Mouse (Mus musculus) embryonic facial prominence, embryonic 10.5 days (tissue): ENCODE data around the gene Topors. TPM values are rescaled to one million over a fixed set of nuclear protein-coding genes. Genes with fewer than 3 reads are reported as not detected.

Experiments used
- DNase-seq: peaks from one replicate; pipeline ENCODE4 v3.0.0-alpha.2; 2017; ENCODE audit warnings: low spot score
- H3K27ac ChIP-seq: fragments of 300-500 bp; sonication (generic); replicated peaks from 2 replicates; pipeline ENCODE4 v1.5.1; 2016; ENCODE audit warnings: mild to moderate bottlenecking
- H3K27me3 ChIP-seq: fragments of 300-500 bp; sonication (generic); replicated peaks from 2 replicates; pipeline ENCODE4 v1.6.1; 2016; ENCODE audit warnings: low read depth, mild to moderate bottlenecking; ENCODE audit not compliant: poor library complexity, severe bottlenecking
- H3K36me3 ChIP-seq: fragments of 300-500 bp; sonication (generic); replicated peaks from 2 replicates; pipeline ENCODE4 v1.6.1; 2016; ENCODE audit warnings: mild to moderate bottlenecking, moderate library complexity
- H3K4me1 ChIP-seq: fragments of 300-500 bp; sonication (generic); 2 replicates; pipeline ENCODE4 v1.6.1; 2016
- H3K4me3 ChIP-seq: fragments of 300-500 bp; sonication (generic); 2 replicates; pipeline ENCODE4 v1.5.1; 2016; ENCODE audit warnings: mild to moderate bottlenecking, moderate library complexity
- H3K9me3 ChIP-seq: fragments of 300-500 bp; sonication (generic); 2 replicates; pipeline ENCODE4 v1.6.1; 2016; ENCODE audit warnings: mild to moderate bottlenecking
- WGBS: fragments of 180-500 bp; shearing (Covaris S2); methylation state at CpG from one replicate; pipeline ENCODE4 v1.1.7; 2016; 5-methylcytosine and 5-hydroxymethylcytosine counted together
- polyA plus RNA-seq: library from polyadenylated mRNA; unstranded; fragments of >200 nt; fragmentation: Nextera tagmentation; extraction: Ambion mirVana; gene quantifications from 2 replicates; pipeline ENCODE4 v1.2.1, GENCODE M21; 2016

The Topors gene
- polyA plus RNA-seq, 1 experiment from 2014 or later, result 52.9 TPM

DNA sequence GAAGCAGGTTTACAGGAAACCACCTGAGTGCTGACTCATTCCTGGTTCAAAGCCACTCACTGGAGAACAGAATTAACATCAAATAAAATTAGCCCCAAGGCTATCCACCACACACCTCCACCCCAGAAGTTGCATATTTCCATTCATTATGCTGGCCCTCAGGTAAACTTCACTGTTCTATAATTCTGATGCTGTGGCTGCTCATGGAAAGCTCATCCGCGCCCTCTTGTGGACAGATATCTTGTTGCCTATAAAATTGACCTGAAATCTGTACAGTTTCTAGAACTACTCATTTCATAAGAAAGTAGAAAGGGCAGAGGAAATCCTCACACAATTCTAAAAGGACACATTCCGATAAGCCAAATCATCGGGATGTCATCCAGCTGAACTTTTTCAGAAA is 15.9 kb upstream of the Topors start:
- Histone ChIP-seq H3K9me3 (peaks cover 1% of the 10 kb centered on the region; the same call in 1 of the 2 replicates), H3K27me3 (no peaks in the 10 kb centered on the region), H3K27ac (no peak overlapping the region), H3K4me1 (no peaks in the 10 kb centered on the region), H3K36me3 (no peaks in the 10 kb centered on the region), H3K4me3 (no peak overlapping the region)
- WGBS, result 22% methylated on average over 4 of the region's 4 CpGs
- peak; percentile 60 for DNase-seq

DNA sequence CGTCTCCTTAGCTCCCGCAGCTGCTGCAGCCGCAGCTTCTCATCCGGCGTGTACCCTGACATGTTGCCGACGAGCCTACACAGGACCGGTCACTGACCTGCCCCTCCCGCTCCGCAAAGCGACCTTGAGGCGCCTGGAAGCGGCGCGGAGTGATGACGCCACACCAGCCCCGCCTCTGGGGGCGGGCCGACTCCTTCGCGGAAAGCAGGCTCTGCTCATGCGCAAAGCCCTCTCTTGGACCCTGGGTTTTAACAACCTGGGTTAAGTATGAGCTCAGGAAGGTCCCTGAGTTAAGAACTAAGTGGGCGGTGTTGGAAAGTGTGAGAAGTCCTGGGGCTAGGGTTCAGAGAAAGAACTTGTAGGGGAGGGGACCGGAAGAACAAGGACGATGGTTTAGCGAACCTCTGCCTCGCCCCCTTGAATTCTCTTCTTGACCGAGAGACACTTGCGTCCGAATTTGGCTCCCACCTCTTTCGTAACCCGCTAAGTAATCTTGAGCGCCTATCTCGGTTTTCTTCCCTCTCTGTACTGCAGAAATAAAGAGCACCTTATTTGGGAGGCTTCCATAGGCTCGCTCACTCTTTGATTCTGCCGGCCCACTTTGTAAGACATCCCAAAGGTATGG is 9.7 kb upstream of the Topors start, which contains the start of gene Ndufb6:
TSS of gene Ndufb6 (minus strand) at position 146 of the 625 bp plus-strand sequence.
- H3K27ac ChIP-seq, result peak within 1 kb of the TSS; percentile 86
- DNase-seq, result peak; percentile 98
- H3K27me3 ChIP-seq, result no peaks in the 10 kb centered on the region
- peak within 1 kb of the TSS; percentile 96 for H3K4me3 ChIP-seq
- H3K9me3 ChIP-seq, result no peaks in the 10 kb centered on the region
- peaks cover 22% of the 10 kb centered on the region for H3K36me3 ChIP-seq
- WGBS, result under 1% methylated on average over 36 of the region's 36 CpGs
- peaks cover 15% of the 10 kb centered on the region for H3K4me1 ChIP-seq

DNA sequence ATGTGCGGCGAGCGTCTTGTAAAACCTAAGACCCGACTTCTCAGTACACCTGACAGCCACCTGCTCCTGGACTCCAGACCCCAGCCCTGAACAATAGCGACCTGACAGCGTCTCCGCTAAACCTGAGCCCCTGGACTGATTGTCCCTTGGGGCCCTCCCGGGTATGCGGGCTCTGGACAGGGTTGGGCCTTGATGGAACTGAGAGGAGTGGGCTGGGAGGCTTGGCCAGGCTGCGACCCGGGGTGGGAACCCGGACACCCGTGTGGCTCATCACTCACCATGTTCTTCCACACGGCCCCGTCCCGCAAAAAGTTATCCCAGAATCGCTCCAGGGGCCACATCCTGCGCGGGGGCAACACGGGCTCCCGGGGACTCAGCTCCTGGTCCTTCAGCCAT is 9.2 kb upstream of the Topors start:
- Histone ChIP-seq H3K27me3 (no peaks in the 10 kb centered on the region), H3K36me3 (peaks cover 24% of the 10 kb centered on the region), H3K4me3 (peak overlapping the region; percentile 96), H3K4me1 (peaks cover 15% of the 10 kb centered on the region), H3K9me3 (no peaks in the 10 kb centered on the region), H3K27ac (peak overlapping the region; percentile 86)
- under 1% methylated on average over 21 of the region's 21 CpGs for WGBS
- DNase-seq, result no peak

DNA sequence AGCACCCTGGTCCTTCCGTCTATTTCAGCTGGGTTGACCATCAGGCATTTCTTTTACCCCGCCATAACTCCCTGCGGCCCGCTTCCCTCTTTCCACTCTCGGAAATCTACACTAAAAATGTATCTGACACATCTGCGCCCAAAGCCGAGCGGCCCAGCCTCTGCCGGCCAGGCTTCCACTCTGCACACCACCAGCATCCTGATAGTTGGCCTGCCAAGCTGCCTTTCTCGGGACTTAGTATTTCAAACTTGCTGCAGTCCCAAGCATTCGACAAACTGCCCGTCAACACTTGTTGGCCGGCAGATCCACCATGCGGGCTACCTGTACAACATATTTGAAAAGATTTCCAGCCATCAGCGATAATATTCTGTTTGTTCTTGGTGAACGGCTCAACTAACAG is 815 bp downstream of the Topors start:
- no peak for DNase-seq
- H3K9me3 ChIP-seq, result no peaks in the 10 kb centered on the region
- peaks cover 20% of the 10 kb centered on the region for H3K4me1 ChIP-seq
- under 1% methylated on average over 16 of the region's 16 CpGs for WGBS
- H3K4me3 ChIP-seq, result peak overlapping the region; percentile 69
- peaks cover 63% of the 10 kb centered on the region for H3K36me3 ChIP-seq
- H3K27me3 ChIP-seq, result no peaks in the 10 kb centered on the region
- peak overlapping the region; percentile 97 for H3K27ac ChIP-seq

DNA sequence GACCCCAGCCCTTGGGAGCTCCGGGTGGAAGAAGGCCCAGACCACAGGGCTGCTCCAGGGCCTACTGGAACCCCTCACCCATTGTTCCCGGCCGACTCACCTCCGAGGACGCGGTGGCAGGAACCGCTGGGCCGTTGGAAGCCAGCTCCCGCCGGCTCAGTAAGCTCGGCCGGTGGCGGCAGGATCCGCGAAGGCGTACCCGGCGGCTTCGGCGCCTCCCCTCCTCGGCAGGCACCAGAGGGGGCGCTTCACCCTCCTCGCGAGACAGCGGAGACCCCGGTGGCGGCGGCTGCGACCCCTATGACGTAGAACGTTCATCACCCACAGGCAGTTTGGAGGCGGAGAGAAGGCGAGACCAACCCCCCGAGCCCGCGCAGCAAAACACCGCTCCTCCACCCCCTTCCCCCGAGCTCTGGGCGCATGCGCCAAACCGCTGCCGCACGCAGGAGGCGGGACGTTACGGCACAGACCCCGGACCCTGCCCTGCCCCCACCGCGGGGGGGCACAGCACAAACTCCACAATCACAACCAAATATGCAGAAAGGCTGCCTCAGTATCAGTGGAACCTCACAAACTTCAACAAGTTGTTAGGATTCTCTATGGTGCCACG is 1.3 kb downstream of the Topors start:
- H3K36me3 ChIP-seq, result peaks cover 62% of the 10 kb centered on the region
- DNase-seq, result peak; percentile 98
- no peaks in the 10 kb centered on the region for H3K27me3 ChIP-seq
- under 1% methylated on average over 50 of the region's 50 CpGs for WGBS
- H3K27ac ChIP-seq, result peak overlapping the region; percentile 97
- peak overlapping the region; percentile 69 for H3K4me3 ChIP-seq
- peaks cover 20% of the 10 kb centered on the region for H3K4me1 ChIP-seq
- H3K9me3 ChIP-seq, result no peaks in the 10 kb centered on the region

DNA sequence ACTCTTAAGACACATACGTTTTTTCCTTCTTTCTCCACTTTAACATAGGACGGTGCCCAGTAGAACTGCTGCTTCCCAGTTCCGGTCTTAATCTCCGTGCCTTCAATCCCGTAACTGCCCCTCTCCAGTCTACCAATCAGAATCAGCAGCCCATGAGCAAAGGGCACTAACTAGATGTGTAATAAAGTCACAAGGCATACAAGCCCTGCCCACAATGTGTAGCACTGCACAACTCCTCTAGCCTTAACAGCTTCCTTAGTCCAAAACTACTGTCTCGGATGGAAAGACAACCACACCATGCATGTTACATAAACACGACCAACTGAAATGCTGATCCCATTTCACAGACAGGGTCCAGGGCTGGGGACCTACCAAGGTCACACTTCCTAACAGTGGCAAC is 2.0 kb downstream of the Topors start:
- peak overlapping the region; percentile 97 for H3K27ac ChIP-seq
- peak overlapping the region; percentile 69 for H3K4me3 ChIP-seq
- no peaks in the 10 kb centered on the region for H3K9me3 ChIP-seq
- H3K36me3 ChIP-seq, result peaks cover 63% of the 10 kb centered on the region
- no peak for DNase-seq
- H3K27me3 ChIP-seq, result no peaks in the 10 kb centered on the region
- WGBS, result 74% methylated on average over 7 of the region's 7 CpGs
- H3K4me1 ChIP-seq, result peaks cover 20% of the 10 kb centered on the region

DNA sequence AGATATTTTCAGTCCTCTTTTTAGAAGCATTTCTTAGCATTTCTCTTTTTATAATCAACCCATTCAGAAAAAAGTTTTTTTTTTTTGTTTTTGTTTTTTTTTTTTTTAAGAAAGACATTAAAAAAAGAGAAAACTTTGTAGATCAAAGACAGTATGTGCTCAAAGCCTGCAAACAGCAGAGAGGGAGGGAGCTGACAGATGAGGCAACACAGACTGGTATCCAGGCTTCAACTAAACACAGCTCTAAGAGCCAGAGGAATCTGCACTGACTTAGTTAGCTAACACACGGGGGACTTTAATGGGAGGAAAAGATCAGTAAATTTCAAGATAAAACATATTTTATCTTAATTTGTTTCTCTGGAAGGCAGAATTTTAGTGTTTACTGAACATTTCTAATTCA is 5.3 kb downstream of the Topors start:
- no peak for DNase-seq
- Histone ChIP-seq H3K36me3 (peaks cover 86% of the 10 kb centered on the region), H3K4me1 (peaks cover 20% of the 10 kb centered on the region), H3K27ac (no peak overlapping the region), H3K27me3 (no peaks in the 10 kb centered on the region), H3K9me3 (no peaks in the 10 kb centered on the region), H3K4me3 (no peak overlapping the region)
- WGBS, result 87% methylated on average over 1 of the region's 1 CpGs

DNA sequence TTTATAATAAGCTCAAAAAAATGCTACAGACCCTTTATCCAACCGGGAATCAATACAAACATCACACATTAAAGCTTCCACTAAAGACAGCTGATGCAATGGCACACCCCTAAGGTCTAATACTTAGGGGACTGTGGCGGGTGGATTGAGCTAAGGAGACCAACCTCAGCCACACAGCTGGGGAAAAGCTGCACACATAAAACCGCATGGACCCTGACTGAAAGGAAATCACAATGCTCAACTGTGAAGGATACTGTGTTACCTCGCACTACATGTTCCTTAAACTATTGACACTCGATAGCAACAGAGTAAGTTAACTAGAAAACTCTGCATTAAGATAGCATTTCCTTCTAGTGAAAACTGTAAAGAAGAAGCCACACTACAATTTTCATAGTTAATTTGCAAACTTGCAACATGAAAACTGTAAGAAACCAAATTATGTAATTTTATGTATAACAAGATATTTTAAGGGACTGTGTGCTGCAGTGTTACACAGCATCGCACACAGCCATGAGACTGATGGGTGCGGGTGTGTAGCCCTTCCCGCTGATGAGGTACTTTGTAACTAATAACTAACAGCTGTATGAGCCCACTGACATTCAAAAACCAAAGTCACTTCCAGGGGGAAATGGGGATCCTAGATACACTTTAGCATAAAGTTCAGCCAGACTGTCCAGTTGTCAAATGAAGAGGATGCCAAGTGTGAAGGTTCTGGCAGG is 15.1 kb downstream of the Topors start:
- Histone ChIP-seq H3K27me3 (no peaks in the 10 kb centered on the region), H3K36me3 (peaks cover 29% of the 10 kb centered on the region), H3K4me3 (no peak overlapping the region), H3K9me3 (no peaks in the 10 kb centered on the region), H3K27ac (no peak overlapping the region), H3K4me1 (no peaks in the 10 kb centered on the region)
- 83% methylated on average over 8 of the region's 8 CpGs for WGBS
- DNase-seq, result no peak

DNA sequence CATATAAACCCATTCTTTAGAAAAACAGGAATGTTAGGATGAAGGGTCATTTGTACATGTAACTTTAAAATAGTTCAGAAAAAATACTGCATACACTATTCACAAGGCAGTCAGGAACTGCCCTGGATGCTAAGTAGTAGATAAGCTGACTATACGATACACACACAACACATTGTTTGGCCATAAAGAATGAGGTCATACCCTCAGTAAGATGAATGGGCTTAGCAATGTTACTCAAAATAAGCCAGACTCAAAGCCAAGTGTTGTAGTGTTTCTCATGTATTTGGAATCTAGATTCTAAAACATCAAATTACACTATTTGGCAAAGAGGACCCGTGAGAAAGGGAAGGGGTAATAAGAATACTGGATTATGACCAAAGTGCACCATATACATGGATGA is 15.9 kb downstream of the Topors start:
- DNase-seq, result no peak

DNA sequence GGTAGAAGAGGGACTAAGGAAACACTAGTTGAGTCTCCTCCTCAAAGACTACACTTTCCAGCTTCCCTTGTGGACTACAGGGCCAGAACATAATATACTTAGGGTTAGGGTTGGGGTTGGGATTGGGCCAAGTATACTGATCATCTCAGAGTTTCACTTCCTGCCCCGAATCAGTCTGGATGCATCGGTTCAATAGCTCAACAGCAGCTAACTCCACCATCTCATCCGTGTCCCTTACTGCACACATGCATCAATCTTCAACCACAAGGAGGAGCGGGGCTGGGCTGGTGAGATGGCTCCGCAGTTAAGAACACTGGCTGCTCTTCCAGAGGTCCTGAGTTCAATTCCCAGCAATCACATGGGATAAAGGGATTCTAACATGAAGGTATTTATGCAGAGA is 18.7 kb downstream of the Topors start:
- DNase-seq, result no peak
- WGBS, result 89% methylated on average over 5 of the region's 5 CpGs
- Histone ChIP-seq H3K9me3 (no peaks in the 10 kb centered on the region), H3K4me3 (no peak overlapping the region), H3K27ac (no peak overlapping the region), H3K27me3 (no peaks in the 10 kb centered on the region), H3K4me1 (no peaks in the 10 kb centered on the region), H3K36me3 (no peaks in the 10 kb centered on the region)

More for the DNA sequence above, 15.9 kb downstream of the Topors start:
- no peaks in the 10 kb centered on the region for H3K27me3 ChIP-seq
- H3K4me3 ChIP-seq, result no peak overlapping the region
- no peak overlapping the region for H3K27ac ChIP-seq
- H3K4me1 ChIP-seq, result no peaks in the 10 kb centered on the region
- peaks cover 21% of the 10 kb centered on the region for H3K36me3 ChIP-seq
- H3K9me3 ChIP-seq, result no peaks in the 10 kb centered on the region
- 97% methylated on average over 2 of the region's 2 CpGs for WGBS

DNA sequence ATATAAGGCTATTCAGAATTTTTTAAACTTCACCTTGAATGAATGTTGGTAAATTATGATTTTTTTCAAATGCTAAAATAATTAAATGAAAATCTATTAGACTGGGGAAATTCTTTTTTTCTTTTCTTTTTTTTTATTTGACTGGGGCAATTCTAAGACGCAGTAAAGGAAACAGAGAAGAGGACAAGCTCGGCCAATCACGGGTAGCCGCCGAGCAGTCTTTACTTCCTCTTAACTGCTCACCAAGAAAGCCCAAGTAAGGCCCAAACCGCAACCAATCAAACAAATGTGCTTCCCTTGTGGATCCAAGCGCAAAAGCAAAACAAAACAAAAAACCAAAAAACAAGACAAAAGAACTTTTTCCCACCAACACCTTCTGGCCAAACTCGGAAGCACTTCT is 25.6 kb downstream of the Topors start:
- Histone ChIP-seq H3K27ac (no peak overlapping the region), H3K9me3 (no peaks in the 10 kb centered on the region), H3K4me3 (no peak overlapping the region), H3K36me3 (no peaks in the 10 kb centered on the region), H3K27me3 (no peaks in the 10 kb centered on the region), H3K4me1 (peaks cover 11% of the 10 kb centered on the region)
- WGBS, result 86% methylated on average over 8 of the region's 8 CpGs
- DNase-seq, result no peak

DNA sequence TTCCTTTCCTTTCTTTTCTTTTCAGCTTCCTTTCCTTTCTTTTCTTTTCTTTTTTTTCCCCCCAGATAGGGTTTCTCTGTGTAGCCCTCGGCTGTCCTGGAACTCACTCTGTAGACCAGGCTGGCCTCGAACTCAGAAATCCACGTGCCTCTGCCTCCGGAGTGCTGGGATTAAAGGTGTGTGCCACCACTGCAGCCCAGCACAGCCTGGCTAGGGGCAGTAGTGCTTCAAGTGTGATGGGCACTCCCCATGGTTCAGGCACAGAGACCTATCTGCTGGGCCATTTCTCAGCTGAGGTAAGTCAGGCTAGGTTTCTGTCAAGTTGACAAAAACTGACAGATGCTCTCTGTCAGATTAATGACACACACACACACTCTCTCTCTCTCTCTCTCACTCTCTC is 26.6 kb downstream of the Topors start:
- DNase-seq, result no peak
- Histone ChIP-seq H3K9me3 (no peaks in the 10 kb centered on the region), H3K4me3 (no peak overlapping the region), H3K4me1 (peaks cover 20% of the 10 kb centered on the region), H3K27me3 (no peaks in the 10 kb centered on the region), H3K27ac (no peak overlapping the region), H3K36me3 (no peaks in the 10 kb centered on the region)
- WGBS, result 80% methylated on average over 4 of the region's 4 CpGs

DNA sequence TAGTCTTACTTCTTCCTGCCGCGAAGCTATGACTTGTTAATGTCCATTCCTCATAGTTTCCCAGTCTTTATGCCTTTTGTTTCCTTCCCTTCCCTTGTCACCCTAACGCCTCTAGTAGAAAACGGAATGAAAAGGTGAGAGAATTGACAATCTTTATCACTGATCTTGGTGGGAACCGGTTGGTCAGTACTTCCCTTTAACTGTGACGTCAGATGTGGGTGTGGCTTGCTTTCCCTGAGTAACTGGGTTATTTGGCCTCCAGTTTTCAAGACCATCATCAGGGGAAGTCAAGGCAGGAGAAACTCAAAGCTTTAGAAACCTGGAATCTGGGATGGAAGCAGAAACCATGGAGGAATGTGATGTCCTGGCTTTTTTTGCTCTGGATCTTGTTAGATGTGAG is 27.7 kb downstream of the Topors start:
- no peak for DNase-seq
- Histone ChIP-seq H3K27ac (no peak overlapping the region), H3K36me3 (no peaks in the 10 kb centered on the region), H3K4me1 (peaks cover 20% of the 10 kb centered on the region), H3K27me3 (no peaks in the 10 kb centered on the region), H3K4me3 (no peak overlapping the region), H3K9me3 (no peaks in the 10 kb centered on the region)
- whole genome bisulfite sequencing, result 61% methylated on average over 6 of the region's 6 CpGs
